Mouse (Mus musculus): ENCODE measurements around the gene Ypel3.
A peak's percentile ranks its signal among the peaks of the same experiment; 100 is the strongest.

Gene Ypel3

GRCm38 (mm10) chr7:126818818-126819217 is 42.1 kb downstream of the Ypel3 start:
- DNase-seq, result no peak

GRCm38 (mm10) chr7:126821835-126822511 is 45.2 kb downstream of the Ypel3 start:
- DNase-seq, result peak; percentile 66

GRCm38 (mm10) chr7:126822741-126823140 is 46.0 kb downstream of the Ypel3 start:
- DNase-seq, result no peak

GRCm38 (mm10) chr7:126823202-126823711 is 46.5 kb downstream of the Ypel3 start:
- DNase-seq, result no peak

DNA sequence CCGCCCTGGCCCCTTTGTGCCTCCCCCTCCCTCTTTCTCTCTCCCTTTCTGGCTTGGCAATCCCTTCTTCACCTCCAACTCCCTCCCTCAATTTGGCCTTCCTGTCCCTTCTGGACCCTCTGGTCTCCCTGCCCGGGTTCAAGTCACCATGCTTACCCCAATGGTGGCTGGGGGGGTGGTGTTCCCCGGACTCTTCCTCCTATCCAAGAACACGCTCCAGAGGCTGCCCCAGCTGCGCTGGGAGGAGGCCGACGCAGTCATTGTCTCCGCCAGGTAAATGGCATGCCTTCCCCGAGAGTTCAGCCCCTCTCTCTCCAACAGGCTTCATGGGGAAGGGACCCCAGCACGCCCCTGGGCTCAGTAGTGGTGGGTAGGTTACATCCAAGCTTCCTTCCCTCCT is 47.2 kb downstream of the Ypel3 start:
- DNase-seq, result no peak

- DNase-seq, result no peak
Observed at GRCm38 (mm10) chr7:126825403-126825802, 48.6 kb downstream of the Ypel3 start.

- no peak for DNase-seq
Observed at GRCm38 (mm10) chr7:126825952-126826351, 49.2 kb downstream of the Ypel3 start.
